Mouse (Mus musculus): ENCODE data around the gene A730071L15Rik.

- TF ChIP-seq POLR2A (IDR thresholded peaks at IDR 0.05; ENCODE audit: control insufficient read depth, extremely low read depth, insufficient read depth, low read length, poor library complexity) (no peak), CTCF (IDR thresholded peaks at IDR 0.05; ENCODE audit: borderline replicate concordance, control insufficient read depth, extremely low read depth, insufficient read depth, low read length, poor library complexity) (no peak)
Observed at GRCm38 (mm10) chr11:6183246-6183645, 16.6 kb upstream of the A730071L15Rik start.
